Mouse (Mus musculus): ENCODE results near the gene Hmgb1.

GRCm38 (mm10) chr5:149031199-149031750 is 153.0 kb downstream of the Hmgb1 start:
- peak; percentile 19; the same call in 1 of the 2 replicates for TF ChIP-seq CTCF (IDR thresholded peaks at IDR 0.05; ENCODE audit: low read depth)
- no peak for TF ChIP-seq EP300 (optimal IDR thresholded peaks at IDR 0.05)
